Mouse (Mus musculus): ENCODE measurements around the gene Wnt11.

DNA sequence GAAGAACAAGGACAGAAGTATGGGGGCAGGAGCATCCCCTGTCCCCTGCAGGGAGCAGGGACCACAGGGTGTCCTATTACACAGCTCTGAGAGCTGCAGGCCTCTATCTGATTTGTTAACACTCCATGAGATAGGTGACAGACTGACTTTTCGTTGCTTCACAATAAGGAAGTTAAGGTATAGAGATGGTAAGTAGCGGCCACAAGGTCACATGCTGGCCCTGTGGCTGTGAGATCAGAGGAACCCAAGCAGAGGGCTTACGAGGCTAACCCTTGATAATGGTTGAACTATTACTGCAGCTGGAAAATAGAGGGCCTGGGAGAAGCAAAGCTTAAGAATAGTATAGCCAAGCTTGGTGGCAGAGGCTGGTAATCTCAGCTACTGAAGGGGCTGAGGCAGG lies 5.9 kb downstream of the Wnt11 start:
- TF ChIP-seq CTCF (IDR thresholded peaks at IDR 0.05; ENCODE audit: low read depth) (no peak), EP300 (IDR thresholded peaks at IDR 0.05; ENCODE audit: low read depth) (no peak)

Data from liver, postnatal 0 days (tissue).